Mouse (Mus musculus) adrenal gland, postnatal 36 days (tissue): ENCODE data around the gene Trim59. TPM values are rescaled to one million over a fixed set of nuclear protein-coding genes. Genes with fewer than 3 reads are reported as not detected.

ENCODE experiments used
- DNase-seq, 2 experiments: peaks; one replicate each; pipeline ENCODE4 v3.0.0; 2021; ENCODE audit warnings: mixed read lengths in 1 of 2
- microRNA-seq: library from miRNA; unstranded; fragments of <30 nt; microRNA quantifications from one replicate; pipeline ENCODE4 v1.2.0, GENCODE M21; 2021
- total RNA-seq, 2 experiments: library from RNA; stranded (reverse); gene quantifications; 2 replicates each; pipeline ENCODE4 v1.2.3; 2021

Trim59 gene
- total RNA-seq, 2 experiments from 2014 or later: 6.0 to 8.2 TPM

DNA sequence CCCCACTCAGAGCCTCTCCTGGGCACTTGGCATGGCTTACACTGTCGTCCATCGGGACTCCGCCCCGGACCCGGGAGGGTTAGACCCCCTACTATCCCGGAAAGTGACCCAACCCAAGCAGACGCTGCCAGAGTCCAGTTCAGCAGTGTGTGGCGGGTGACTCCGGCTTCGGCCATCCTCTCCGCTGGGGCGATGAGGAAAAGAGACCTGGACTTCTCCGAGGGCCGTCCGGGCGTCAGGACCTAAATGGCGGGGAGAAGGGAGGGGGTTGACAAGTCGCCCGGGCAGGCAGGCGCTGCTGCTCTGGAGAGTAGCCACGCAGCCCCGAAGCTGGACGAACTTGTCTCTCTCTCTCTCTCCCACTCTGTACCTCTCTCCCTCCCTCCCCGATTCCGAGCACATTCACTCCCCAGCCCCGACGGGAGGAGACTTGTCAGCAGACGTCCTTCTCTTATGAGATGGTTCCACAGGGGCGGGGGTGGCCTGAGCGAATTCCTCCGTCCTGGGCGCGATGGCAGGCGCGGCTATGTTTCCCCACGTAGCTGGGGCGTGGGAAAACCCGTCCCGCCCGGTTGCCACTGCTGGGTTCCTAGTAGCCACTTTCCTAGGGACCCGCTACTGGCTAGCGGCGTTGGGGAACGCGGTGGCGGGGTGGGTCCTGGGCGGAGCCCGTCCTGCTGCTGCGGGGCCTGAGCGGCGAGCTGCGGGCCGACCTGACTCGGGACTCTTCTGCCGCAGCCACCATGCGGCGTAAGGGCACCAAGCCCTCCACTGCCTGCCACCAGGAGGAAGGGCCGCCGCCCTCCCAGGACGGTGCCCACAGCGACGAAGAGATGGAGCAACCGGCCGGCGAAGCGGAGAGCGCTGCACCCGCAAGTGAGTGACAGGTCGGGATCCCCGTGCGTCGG lies 39.0 kb downstream of the Trim59 start:
- DNase-seq: peak; percentile 71 to 72

DNA sequence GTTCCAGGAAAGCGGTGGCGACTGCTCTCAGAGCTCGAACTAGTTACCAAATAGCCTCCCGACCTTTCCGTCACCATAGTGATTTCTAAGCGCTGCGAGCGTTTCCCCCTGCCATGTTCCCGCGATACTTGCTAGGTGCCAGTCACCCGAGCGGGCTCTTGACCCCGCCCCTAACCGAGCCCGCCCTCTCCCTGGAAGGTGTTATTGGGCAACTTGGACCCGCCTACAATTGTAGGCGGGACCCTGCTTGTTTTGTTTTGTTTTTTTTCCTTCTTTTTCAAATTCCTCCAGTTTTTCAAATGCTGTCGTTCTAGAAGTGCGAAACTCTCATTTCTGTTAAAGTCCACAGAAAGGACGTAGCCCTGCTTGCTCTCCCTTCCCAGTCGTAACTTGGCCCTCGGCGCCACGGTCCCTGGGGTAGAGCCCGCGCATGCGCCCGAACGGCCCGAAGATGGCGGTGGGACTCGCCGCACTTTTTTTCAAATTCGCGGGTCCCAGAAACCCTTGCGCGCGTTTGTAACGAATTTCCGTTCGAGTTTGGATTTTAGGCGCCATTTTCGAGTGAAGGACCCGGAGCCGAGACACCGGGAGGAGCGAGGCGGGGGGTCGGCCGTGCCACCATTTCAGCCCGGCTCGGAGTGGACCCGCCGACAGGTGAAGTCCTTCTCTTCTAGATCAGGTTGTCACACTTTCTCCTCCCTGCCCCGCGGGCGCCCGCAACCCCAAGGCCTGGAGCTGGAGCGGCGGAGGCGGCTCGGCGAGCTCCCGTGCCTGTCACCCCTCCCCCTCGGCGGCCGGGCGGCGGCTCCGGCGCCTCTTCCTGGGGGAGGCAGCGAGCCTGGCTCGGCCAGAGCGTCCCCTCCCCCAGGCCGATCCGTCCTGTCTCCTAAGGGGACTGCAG lies 39.9 kb downstream of the Trim59 start, which contains the start of the genes Ift80 and Smc4:
Gene Ift80, minus strand, starts transcription at position 134 of the 901 bp plus-strand sequence.
Gene Smc4, plus strand, starts transcription at position 302 of the 901 bp plus-strand sequence.
- peak; percentile 95 to 96 for DNase-seq

DNA sequence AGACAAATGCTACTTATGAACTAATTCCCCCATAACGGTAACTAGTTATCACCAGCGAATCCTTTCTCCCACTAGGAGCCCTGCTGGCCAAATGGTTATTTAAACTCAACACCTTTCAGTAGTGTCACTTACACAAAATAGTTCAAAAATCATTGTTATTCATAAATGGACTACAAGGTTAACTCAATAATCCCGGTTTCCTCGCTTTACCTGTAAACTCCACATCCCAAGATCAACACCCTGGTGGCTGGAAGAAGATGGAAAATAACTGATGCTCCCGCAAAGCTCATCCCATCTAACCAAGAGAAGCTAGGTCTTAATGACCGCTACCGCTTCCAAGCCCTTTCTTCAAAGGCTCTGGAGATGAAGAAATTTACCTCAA lies 40.5 kb downstream of the Trim59 start:
- no peak for DNase-seq

DNA sequence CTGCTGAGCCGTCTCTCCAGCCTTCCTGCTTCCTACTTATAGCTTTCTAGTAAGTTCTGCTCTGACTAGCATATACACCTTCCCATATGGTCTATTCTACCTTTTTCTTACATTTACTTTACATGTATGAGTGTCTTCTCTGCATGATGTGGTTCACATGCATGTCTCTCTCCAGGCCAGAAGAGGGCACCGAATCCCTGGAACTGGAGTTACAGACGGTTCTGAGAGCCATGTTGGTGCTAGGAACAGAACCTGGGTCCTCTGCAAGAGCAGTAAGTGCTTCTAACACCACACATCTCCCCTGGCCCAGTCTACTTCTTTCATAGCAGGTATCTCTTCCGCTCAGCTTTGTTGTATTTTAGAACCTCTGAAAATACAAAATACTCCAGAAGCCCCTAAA lies 41.8 kb downstream of the Trim59 start:
- no peak for DNase-seq

- DNase-seq: no peak
Observed at GRCm38 (mm10) chr3:68986550-68986949, 58.0 kb downstream of the Trim59 start.

Small RNA genes within 50 kb of the gene (microRNA-seq; reads per million reads assigned to microRNA genes)
- gene Mir15b: 2,100 reads per million, percentile 87 among the genes with 10 or more reads in this experiment
- gene Mir16-2: 535 reads per million, percentile 72 among the genes with 10 or more reads in this experiment

Other genes starting within 250 kb of the Trim59 start
- gene 1110032F04Rik, start 175.2 kb downstream of the Trim59 start, total RNA-seq: under 1 TPM; 0.10 to 0.17 TPM
- gene Ift80, start 40.2 kb downstream of the Trim59 start, total RNA-seq: 10 to 100 TPM; 20.3 to 30.3 TPM
- gene Smc4, start 40.0 kb downstream of the Trim59 start, total RNA-seq: 10 to 100 TPM; 34.1 to 38.1 TPM
- 10 to 100 TPM; 64.1 to 71.1 TPM for gene Kpna4, start 82.4 kb upstream of the Trim59 start, total RNA-seq
- not detected for gene Arl14, start 177.7 kb upstream of the Trim59 start, total RNA-seq